Mouse (Mus musculus) ES-Bruce4 (cell line): ENCODE data around the gene Pik3r1.

Source experiments
- CTCF ChIP-seq: IDR thresholded peaks from one replicate; pipeline ENCODE4 v1.8.1; 2011; ENCODE audit warnings: low read depth, low read length
- EP300 ChIP-seq: IDR thresholded peaks from 2 replicates; pipeline ENCODE4 v1.6.1; 2011; ENCODE audit warnings: low read depth, low read length; ENCODE audit not compliant: insufficient read depth

GRCm38 (mm10) chr13:101809796-101810195, 41.8 kb upstream of the Pik3r1 start:
- TF ChIP-seq CTCF, result no peak
- TF ChIP-seq EP300, result no peak
